Mouse (Mus musculus) liver, embryonic 14.5 days (tissue): ENCODE measurements around the gene Gins1.

ENCODE experiments used
- CTCF ChIP-seq: IDR thresholded peaks from 2 replicates; pipeline ENCODE4 v1.5.1; 2016; ENCODE audit warnings: antibody characterized with exemption, low read depth, control low read depth
- EP300 ChIP-seq: IDR thresholded peaks from 2 replicates; pipeline ENCODE4 v1.6.1; 2016; ENCODE audit warnings: antibody characterized with exemption, low read depth

DNA sequence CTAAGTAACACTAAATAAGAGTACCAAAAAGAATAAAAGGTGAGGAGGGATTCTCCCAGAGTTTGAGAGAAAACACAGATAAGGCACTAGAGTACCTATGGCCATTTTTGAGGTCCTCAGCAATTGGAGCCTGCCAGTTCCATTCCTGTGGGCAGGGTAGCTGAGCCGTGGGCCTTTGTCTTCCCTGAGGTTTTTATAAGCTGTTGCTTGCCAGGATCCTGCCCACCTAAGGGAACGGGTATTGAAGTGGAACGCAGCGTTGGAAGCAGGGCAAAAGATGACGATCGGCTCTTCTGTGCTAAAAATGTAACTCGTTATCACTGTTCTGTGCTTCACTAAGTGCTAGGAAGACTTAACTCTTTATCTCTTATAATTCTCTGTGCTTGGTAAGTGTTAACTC is 18.3 kb downstream of the Gins1 start:
- TF ChIP-seq CTCF, result no peak
- TF ChIP-seq EP300, result no peak
